In the genomic region with DNA sequence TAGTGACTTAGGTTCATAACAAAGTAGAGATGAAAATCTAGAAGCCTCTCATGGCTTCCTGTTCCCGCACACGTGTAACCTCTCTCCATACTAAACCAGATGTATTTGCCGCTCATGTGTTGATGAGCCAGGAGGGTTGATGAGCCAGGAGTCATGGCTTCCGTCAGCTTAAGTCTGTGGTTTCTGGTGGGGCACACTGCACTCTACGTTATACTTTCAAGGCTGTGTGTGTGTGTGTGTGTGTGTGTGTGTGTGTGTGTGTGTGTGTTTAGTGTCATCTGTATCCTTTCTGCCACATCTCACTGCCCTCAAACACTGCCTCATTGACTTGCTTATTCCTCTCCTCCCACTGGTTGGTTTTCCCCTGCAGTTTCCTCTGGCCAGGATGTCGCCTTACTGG, we compare ENCODE assay signal across 23 mouse cellular contexts. TPM values are rescaled to one million over a fixed set of nuclear protein-coding genes. Genes with fewer than 3 reads are reported as not detected.
DNase-seq lines count a peak whose midpoint lies in the region; ATAC-seq lines count a peak whose summit lies in the region.
"Had no signal": no experiment of that assay in that cellular context is flagged by ENCODE, and none has a peak within 500 bp of the region (broad histone marks: within the 10 kb centered on the region; RNA-seq: fewer than 3 reads in every experiment).

No protein-coding gene starts in this region.

- H3K27ac ChIP-seq in hindbrain, embryonic 14.5 days = no peak overlapping the region
- H3K27ac ChIP-seq: forebrain, embryonic 12.5 days; hindbrain, embryonic 13.5 days; left cerebral cortex, adult 2 months; liver, embryonic 13.5 days; macrophage; midbrain, embryonic 12.5 days; neural tube, embryonic 12.5 days; stomach, embryonic 15.5 days had no signal

- H3K36me3 ChIP-seq in hindbrain, embryonic 14.5 days (replicated peaks; ENCODE audit: control insufficient read depth, insufficient read depth) = no peaks in the 10 kb centered on the region
- H3K36me3 ChIP-seq: forebrain, embryonic 12.5 days; hindbrain, embryonic 13.5 days; liver, embryonic 13.5 days; midbrain, embryonic 12.5 days; neural tube, embryonic 12.5 days had no signal

- H3K9ac ChIP-seq in hindbrain, embryonic 14.5 days = no peak overlapping the region
- H3K9ac ChIP-seq: forebrain, embryonic 12.5 days; heart, embryonic 12.5 days; hindbrain, embryonic 13.5 days; liver, embryonic 13.5 days; lung, embryonic 14.5 days; midbrain, embryonic 12.5 days; neural tube, embryonic 12.5 days; stomach, embryonic 15.5 days had no signal

- H3K27me3 ChIP-seq in hindbrain, embryonic 14.5 days (ENCODE audit: control insufficient read depth, insufficient read depth, low read length) = no peaks in the 10 kb centered on the region
- H3K27me3 ChIP-seq: CH12.LX; forebrain, embryonic 12.5 days; heart, embryonic 12.5 days; hindbrain, embryonic 13.5 days; liver, embryonic 13.5 days; midbrain, embryonic 12.5 days; neural tube, embryonic 12.5 days; stomach, embryonic 15.5 days had no signal

- no peaks in the 10 kb centered on the region for H3K9me3 ChIP-seq in hindbrain, embryonic 14.5 days (ENCODE audit: control insufficient read depth, low read length)
- H3K9me3 ChIP-seq: forebrain, embryonic 12.5 days; heart, embryonic 12.5 days; hindbrain, embryonic 13.5 days; liver, embryonic 13.5 days; midbrain, embryonic 12.5 days; neural tube, embryonic 12.5 days; stomach, embryonic 15.5 days had no signal

- H3K4me3 ChIP-seq in hindbrain, embryonic 14.5 days (replicated peaks; ENCODE audit: low read length) = no peak overlapping the region
- H3K4me3 ChIP-seq: forebrain, embryonic 12.5 days; heart, embryonic 12.5 days; hindbrain, embryonic 13.5 days; left cerebral cortex, adult 2 months; liver, embryonic 13.5 days; midbrain, embryonic 12.5 days; neural tube, embryonic 12.5 days; stomach, embryonic 15.5 days had no signal

- 81% methylated on average over 6 of the region's 6 CpGs for WGBS in hindbrain, embryonic 14.5 days

- DNase-seq in CD4-positive helper T cell, adult 2 months (ENCODE audit: low read depth, low spot score) = peak; percentile 49
- peak; percentile 42 to 48 for DNase-seq in CD8-positive naive resting alpha-beta T cell, adult 2 months (ENCODE audit: low read depth in 2 of 2, low spot score in 2 of 2)
- peak; percentile 28 for DNase-seq in thymus, postnatal 25 days
- DNase-seq in heart, adult 18-20 months = no peak
- DNase-seq in hindbrain, embryonic 14.5 days (ENCODE audit: low spot score) = no peak
- no peak for DNase-seq in embryo, embryonic 10.5 days (ENCODE audit: low spot score)
- DNase-seq: cerebellum, adult 8-10 months; heart, postnatal 14 days; kidney, postnatal 36 days; liver, embryonic 13.5 days; lung, embryonic 14.5 days; right cerebral cortex, adult 18-20 months had no signal

- H3K4me1 ChIP-seq in hindbrain, embryonic 14.5 days (replicated peaks; ENCODE audit: control insufficient read depth, insufficient read depth, low read length) = no peaks in the 10 kb centered on the region
- H3K4me1 ChIP-seq: forebrain, embryonic 12.5 days; hindbrain, embryonic 13.5 days; liver, embryonic 13.5 days; midbrain, embryonic 12.5 days; neural tube, embryonic 12.5 days; stomach, embryonic 15.5 days had no signal

- no peak overlapping the region for H3K4me2 ChIP-seq in hindbrain, embryonic 14.5 days (replicated peaks)
- H3K4me2 ChIP-seq: forebrain, embryonic 12.5 days; heart, embryonic 12.5 days; hindbrain, embryonic 13.5 days; liver, embryonic 13.5 days; lung, embryonic 14.5 days; midbrain, embryonic 12.5 days; neural tube, embryonic 12.5 days; stomach, embryonic 15.5 days had no signal

- ATAC-seq in megakaryocyte progenitor cell, adult 5-6 weeks (replicated peaks; ENCODE audit: poor library complexity) = peak; percentile 13; the same call in 1 of the 2 replicates
- ATAC-seq in hindbrain, embryonic 14.5 days (ENCODE audit: low FRiP score) = no peak
- ATAC-seq: intestine, embryonic 16.5 days had no signal

RNA-seq across cellular contexts. Expression of a gene that starts 48.8 kb away (rescaled TPM):
- total RNA-seq in megakaryocyte progenitor cell, adult 5-6 weeks (2015) = 62.5 and 68.2 TPM in 2 replicates
- 42.4 and 44.9 TPM in 2 replicates for total RNA-seq in megakaryocyte progenitor cell, adult 5-6 weeks (2017)
- 10 to 100 TPM; 26.5 to 34.2 TPM for total RNA-seq in heart, adult 18-20 months (2021)
- polyA plus RNA-seq in hindbrain, embryonic 14.5 days (2014; fragmentation: Nextera tagmentation; extraction: Ambion mirVana) = 16.1 and 18.7 TPM in 2 replicates

Comparison
In these comparisons a context has a peak if more than half of its experiments do, and no peak if none do; other contexts are left out.
1. DNase-seq: peak in CD4-positive helper T cell, adult 2 months (single experiment), CD8-positive naive resting alpha-beta T cell, adult 2 months (2 of 2) and thymus, postnatal 25 days (single experiment); none in heart, adult 18-20 months (0 of 2), hindbrain, embryonic 14.5 days (single experiment) and embryo, embryonic 10.5 days (single experiment).